Mouse (Mus musculus): ENCODE data around the gene Hist1h1c.

Gene Hist1h1c

DNA sequence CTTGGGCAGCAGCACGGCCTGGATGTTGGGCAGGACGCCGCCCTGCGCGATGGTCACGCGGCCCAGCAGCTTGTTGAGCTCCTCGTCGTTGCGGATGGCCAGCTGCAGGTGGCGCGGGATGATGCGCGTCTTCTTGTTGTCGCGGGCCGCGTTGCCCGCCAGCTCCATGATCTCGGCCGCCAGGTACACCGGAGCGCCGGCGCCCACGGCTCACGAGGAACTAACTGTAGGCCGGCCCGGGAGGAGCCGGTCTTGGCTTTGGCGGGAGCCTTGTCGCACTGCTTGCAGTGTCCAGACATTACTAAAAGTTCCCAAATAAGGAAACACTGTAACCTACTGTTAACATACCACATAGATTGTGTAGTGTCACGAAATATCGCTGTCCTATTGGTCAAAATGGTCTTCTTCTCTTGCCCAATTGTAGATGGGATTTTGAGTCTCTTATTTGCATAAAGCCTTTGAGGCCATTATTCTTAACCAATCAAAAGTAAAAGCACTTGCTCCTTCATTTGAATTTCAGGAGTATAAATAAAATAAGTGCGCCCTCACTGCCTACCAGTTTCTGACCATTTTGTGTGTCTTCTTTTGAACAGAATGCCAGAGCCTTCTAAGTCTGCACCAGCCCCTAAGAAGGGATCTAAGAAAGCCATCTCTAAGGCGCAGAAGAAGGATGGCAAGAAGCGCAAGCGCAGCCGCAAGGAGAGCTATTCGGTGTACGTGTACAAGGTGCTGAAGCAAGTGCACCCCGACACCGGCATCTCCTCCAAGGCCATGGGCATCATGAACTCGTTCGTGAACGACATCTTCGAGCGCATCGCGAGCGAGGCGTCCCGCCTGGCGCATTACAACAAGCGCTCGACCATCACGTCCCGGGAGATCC, 7.8 kb downstream of the Hist1h1c start, which contains the start of gene Hist1h2bb:
Gene Hist1h2bb (plus strand): TSS at position 534 of the 880 bp plus-strand sequence.
- DNase-seq, result peak; percentile 97

DNA sequence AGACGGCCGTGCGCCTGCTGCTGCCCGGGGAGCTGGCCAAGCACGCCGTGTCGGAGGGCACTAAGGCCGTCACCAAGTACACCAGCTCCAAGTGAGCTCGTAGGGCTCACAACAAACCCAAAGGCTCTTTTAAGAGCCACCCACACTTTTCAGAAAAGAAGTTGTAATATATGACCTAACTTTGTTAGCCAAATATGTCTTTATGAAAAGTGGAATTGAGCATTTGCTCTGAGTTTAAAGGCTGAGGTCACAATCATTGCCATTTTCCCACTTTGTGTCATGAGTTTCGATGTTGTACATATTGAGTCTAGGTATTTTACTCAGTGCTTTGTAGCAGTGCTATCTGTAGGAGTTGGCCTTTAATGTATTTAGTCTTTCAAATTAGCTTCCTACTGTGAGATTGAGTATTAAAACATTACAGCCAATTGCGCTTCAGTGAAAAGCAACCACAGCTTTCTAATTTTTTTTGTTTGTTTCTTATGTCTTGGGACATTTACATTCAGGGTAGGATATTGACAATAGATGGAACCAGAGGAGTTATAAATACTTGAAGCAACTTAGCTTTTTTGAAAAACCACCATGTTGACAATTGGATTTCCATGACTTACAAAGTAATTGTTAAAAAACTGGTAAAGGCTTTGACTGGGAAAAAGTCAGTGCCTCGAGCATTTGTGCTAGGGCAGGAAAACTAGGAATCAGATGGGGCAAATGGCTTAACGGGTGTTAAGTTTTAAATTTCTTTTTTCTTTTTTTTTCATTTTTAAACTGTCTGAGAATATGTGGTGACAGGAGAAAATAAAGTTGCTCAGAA, 8.7 kb downstream of the Hist1h1c start:
- DNase-seq, result peak; percentile 56

DNA sequence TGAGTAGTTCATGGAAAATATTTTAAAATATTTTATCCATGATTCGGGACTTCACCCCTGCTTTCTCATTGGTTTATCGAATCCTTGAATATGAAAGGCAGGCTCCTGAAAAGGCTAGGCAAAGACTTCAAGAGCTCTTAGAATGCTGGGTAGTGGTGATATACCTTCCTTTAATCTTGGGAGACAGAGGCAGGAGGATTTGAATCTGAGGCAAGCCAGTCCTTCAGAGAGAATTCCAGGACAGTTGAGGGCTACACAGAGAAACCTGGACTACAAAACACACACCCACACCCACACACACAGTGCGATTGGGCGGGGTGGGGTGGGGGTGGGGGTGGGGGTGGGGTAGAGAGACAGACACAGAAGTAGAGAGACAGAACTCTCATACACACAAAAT, 9.3 kb downstream of the Hist1h1c start:
- no peak for DNase-seq

DNA sequence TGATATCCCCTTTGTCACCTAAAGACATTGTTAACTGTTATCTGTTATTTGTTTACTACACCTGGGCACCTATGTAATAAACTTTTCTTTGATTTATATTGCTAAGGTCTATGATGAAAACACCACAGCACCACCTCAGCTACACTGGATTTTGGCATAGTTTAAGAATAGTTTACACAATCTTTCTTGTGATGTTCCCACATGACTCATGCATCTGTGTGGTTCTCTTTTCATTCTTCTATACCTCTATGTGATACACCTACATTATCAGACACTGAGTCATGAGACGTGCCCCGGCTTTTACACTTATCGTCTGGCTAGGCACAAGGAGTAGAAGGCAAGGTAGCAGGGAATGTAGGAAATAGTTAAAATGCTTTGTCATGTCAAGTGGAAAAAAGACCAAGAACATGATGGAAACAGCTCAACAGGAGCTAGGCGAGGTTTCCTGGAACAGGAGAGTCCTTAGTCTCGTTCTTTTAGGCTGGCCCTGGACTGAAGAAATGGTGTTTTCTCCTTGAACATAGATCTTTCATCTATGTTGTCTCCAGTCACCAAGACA, 11.0 kb downstream of the Hist1h1c start:
- DNase-seq, result no peak

DNA sequence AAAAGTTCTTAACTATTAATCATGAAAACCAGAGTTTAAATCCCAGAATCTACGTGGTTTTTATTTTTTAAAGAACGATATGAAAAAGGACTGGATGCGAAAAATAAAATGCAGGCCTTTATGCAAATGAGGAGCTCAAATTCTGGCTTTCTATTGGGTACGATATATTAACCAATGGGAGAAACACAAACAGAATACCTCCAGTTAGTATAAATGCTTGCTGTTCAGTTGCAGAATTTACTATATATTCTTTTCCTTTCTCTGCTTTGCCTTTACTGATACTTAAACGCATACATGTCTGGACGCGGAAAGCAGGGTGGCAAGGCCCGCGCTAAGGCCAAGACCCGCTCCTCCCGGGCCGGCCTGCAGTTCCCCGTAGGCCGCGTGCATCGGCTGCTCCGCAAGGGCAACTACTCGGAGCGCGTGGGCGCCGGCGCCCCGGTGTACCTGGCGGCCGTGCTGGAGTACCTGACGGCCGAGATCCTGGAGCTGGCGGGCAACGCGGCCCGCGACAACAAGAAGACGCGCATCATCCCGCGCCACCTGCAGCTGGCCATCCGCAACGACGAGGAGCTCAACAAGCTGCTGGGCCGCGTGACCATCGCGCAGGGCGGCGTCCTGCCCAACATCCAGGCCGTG, 12.3 kb downstream of the Hist1h1c start, which contains the start of gene Hist1h2ab:
Gene Hist1h2ab (plus strand): TSS at position 288 of the 639 bp plus-strand sequence.
- peak; percentile 90 for DNase-seq

DNA sequence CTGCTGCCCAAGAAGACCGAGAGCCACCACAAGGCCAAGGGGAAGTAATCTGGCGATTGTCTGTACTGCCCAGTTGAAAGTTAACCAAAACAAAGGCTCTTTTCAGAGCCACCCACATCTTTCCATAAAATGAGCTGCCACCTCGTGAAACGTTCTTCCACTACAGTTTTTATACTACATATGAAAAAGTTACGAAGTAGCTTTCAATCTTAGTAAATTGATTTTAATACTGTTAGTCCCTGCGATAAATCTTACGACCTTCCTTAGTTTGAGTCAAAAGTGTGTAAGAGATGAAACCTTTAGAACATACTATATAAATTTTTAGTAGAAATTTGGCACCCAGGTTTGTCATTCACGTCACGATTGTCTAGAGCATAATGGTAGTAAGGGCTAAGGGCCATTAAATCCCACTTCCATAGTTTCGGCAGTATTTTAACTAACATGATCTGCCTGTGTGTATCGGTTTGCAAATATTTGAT, 12.9 kb downstream of the Hist1h1c start:
- no peak for DNase-seq

DNA sequence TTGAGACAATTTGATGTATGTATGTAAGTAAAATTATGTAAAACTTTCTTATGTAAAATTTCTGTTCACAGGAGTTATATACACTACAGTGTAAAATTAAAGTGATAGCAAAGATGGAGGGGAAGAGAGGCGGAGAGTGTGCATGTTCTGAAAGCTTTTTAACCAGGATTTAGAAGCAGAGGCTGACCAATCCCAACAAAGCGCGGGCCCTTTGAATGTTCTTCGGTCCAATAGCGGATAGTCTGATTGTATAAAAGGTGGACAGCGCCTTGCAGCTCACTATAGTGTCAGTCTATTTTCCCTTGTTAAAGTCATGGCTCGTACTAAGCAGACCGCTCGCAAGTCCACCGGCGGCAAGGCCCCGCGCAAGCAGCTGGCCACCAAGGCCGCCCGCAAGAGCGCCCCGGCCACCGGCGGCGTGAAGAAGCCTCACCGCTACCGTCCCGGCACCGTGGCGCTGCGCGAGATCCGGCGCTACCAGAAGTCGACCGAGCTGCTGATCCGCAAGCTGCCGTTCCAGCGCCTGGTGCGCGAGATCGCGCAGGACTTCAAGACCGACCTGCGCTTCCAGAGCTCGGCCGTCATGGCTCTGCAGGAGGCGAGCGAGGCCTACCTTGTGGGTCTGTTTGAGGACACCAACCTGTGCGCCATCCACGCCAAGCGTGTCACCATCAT, 13.6 kb downstream of the Hist1h1c start, which contains the start of gene Hist1h3b:
Gene Hist1h3b (plus strand): TSS at position 201 of the 675 bp plus-strand sequence.
- DNase-seq, result peak; percentile 96

DNA sequence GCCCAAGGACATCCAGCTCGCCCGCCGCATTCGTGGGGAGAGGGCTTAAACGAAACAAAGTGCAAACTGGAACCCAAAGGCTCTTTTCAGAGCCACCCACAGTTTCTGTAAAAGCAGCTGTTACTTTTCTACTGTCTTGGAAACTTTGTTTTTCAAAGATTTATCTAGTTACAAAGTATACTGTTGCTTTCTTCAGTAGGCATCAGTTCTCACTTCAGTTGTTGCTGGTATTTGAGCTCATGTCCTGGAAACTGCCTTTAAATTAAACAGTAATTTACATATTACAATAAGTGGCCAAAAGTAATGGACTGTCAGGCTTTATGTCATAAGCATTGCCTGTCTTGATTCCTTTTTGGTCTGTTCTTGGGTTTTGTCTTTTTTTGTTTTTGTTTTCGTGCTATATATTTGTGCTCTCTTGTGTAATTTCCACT, 14.1 kb downstream of the Hist1h1c start:
- DNase-seq, result no peak

DNA sequence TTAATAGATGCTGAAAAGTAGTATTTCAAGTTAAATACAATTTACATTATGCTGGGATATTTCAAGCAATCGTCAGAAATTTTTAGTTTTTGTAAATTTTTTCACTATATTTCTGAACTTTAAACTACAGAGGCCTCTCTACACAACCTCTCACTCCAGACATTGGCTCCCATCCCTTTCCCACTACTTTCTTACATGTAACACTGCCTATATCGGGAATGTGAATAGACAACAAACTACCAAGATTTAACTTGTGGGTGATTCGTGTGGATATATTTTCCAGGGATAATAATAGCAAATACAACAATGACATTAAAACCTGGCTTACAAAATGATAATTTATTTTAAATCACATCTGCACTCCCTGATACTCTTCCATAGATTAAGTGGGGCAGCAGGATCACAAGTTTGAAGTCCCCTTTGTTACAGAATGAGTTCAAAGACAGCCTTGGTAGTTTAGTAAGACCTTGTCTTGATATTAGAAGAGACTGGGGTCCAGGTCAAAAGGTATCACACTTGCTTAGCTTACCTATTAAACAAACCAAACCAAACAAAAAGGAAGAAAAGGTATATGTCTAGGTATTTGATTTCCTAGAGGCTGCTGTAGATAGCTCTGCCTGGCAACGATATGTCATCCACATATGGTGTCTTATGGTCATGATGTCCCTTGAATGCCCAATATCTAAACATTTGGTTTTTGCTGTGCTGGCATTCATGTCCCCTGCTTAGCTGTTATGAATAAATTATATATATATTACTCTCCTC, 14.9 kb downstream of the Hist1h1c start:
- no peak for DNase-seq

DNA sequence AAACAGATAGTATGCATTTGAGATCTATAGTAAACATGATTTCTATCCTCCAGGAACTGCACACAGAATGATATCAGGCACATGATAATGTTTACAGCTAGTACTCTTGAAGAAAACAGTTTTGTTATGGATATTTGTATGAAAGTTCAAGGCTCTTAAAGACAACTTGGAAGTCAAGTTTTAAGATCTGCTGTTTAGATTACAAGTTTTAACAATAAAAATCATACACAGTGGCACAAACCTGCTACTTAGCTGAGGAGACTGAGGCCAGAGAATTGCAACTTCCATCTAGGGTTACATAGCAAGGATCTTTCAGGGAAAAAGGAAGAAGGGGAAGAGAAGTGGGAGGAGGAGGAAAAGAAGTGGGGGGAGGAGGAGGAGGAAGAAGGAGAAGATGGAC, 16.4 kb downstream of the Hist1h1c start:
- DNase-seq, result no peak

DNA sequence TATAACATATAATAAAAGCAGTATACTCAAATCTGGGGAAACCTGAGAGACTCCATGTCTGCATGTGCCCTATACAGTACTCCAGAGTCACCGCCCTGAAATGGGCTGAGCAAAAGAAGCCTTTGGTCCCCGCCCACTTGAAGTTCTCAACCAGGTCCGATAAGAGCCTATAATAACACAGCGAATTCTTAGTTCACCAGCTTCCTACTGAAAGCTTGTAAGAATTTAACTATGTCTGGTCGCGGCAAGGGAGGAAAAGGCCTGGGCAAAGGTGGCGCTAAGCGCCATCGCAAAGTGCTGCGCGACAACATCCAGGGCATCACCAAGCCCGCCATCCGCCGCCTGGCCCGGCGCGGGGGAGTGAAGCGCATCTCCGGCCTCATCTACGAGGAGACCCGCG, 18.2 kb downstream of the Hist1h1c start, which contains the start of gene Hist1h4b:
Gene Hist1h4b (plus strand): TSS at position 224 of the 400 bp plus-strand sequence.
- peak; percentile 95 for DNase-seq

DNA sequence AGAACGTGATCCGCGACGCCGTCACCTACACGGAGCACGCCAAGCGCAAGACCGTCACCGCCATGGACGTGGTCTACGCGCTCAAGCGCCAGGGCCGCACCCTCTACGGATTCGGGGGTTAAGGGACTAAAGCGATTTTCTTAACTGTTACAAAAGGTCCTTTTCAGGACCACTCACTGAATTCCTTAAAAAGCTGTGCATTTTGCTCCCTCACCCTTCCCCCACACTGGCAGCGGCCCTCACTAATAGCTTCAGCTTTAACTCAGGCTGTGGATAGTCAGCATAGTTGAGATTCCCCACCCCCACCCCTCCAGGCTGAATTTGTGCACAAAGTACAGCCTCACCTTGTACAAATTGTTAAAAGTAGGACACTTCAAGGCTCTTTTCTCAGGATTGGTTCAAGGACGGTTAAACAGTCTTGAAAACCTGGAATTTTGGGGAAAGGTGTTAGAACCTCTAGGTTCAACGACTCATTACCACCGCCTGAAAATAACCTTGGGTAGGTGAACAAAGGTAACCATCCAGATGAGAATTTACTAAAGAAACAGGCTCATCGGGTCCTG, 18.7 kb downstream of the Hist1h1c start:
- peak; percentile 55 for DNase-seq

DNA sequence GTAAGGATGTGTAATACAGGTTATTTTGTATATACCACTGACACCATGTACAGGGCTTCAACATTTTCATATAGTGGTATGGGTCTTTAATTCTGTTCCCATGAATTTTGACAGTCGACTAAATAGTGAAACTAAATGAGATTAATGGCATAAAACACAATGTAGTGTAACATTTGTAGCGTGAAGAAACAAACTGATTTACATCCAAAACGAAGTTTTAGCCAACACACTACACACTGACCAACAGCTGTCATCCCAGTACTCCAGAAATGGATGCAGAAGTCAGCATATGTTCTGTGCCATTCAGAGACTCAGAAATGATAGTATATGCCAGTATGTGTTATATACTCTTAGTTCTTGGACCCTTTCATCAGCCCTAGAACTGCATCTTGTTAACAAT, 19.3 kb downstream of the Hist1h1c start:
- DNase-seq, result no peak

DNA sequence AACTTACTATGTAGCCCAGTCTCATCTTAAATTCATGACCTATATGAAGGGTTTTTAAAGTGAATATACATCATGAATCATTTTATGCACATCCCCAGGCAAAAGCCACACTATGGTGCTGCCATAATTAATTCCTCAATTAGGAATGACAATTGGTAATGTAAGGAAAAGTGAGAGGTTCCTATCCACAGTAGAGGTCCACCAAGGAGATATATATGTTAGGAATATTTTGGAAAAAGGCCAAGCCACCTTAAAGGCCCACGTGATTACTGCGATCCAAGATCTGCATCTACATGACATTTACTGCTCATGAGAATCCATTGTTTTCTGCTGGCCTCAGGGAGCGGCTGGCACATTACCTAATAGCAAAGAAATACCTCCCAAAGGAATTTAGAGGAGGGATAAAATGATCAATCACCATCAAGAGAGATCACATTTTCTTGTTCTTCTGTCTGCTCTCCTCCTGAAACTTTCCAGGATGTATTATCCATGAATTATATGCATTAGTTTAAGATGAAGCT, 20.7 kb downstream of the Hist1h1c start:
- no peak for DNase-seq

DNA sequence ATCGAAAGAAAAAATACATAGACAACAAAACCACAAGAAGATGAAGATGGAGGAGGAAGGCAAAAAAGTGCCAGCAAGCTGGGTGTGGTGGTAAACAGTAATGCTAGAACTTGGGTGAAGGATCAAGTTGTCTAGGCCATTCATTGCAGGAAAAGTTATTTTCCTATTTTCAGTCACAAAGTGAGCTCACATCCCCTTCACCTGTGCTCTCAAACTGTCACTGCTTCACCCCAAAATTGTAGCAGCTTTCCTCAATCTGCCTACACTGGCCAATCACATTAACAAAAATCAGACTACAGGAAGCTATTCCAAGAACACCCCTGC, 21.3 kb downstream of the Hist1h1c start:
- no peak for DNase-seq

DNA sequence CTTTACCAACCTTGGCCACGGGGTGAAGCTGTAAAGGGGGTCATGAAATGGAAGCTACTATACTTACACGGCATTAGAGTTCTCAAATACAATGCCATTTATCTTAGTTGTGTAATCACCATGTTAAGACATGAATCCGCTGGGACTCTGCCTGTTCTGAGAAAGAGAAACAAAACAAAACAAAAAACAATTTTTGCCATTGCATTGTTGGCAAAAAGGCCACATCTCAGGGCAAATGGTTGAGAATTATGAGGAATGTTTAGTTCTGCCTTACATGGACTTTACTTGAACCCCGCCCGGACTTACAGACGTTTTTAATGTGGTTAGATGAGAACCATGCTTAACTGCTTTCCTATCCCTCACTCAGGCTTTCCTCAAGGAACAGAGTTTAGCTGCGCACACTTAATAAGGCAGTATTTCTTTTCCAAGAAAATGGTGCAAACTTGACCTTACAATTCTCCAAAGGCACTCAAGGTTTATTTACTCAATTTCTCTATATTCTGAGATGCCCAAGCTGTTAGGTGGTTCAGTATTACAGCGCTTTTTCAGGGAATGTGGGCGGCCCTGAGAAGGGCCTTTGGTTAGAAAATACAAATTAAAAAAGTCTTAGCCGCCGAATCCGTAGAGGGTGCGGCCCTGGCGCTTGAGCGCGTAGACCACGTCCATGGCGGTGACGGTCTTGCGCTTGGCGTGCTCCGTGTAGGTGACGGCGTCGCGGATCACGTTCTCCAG, 21.8 kb downstream of the Hist1h1c start:
- peak; percentile 64 for DNase-seq

DNA sequence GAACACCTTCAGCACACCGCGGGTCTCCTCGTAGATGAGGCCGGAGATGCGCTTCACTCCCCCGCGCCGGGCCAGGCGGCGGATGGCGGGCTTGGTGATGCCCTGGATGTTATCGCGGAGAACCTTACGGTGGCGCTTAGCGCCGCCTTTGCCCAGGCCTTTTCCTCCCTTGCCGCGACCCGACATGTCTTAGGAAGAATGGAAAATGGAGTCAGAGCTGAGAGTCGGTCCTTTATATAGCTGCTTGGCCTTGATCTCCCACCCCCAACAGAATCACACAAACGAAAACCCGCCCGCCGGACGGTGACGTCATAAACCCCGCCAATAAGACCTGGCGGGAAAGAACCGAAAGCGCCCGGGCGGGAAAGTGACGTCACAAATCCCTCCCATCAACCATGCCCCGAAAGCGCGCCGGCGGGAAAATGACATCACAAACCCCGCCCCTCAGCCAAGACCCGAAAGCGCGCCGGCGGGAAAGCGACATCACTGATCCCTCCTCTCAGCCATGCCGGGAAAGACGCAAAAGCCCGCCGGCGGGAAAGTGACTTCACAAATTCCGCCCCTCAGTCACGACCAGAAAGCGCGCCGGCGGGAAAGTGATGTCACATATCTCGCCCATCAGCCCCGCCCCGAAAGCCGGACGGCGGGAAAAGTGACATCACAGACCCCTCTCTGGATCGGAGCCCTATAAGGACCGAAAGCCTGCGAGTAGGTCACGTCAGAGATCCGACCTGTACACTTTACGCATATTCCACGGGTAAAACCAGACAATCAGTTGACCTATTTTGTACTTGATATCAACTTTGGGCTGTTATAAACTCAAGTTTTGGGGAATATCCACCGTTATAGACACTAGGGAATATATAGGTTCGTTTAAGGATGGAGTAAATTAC, 22.6 kb downstream of the Hist1h1c start, which contains the start of gene Hist1h4a:
Gene Hist1h4a (minus strand): TSS at position 259 of the 893 bp plus-strand sequence.
- peak; percentile 99 for DNase-seq

All from retina, postnatal 1 day (tissue).